Mouse (Mus musculus): ENCODE results near the gene Katnal1. TPM values are rescaled to one million over a fixed set of nuclear protein-coding genes. Genes with fewer than 3 reads are reported as not detected.

The Katnal1 gene
- polyA plus RNA-seq, 1 experiment = 8.2 TPM

GRCm38 (mm10) chr5:148965691-148966333 lies 36.7 kb upstream of the Katnal1 start:
- Histone ChIP-seq H3K79me2 (ENCODE audit: control insufficient read depth, insufficient read depth) (no peaks in the 10 kb centered on the region), H3K27me3 (ENCODE audit: control insufficient read depth, insufficient read depth, insufficient read length) (no peaks in the 10 kb centered on the region), H3K79me3 (ENCODE audit: low read depth) (no peaks in the 10 kb centered on the region), H3K4me3 (ENCODE audit: insufficient read depth, poor library complexity, severe bottlenecking) (no peak overlapping the region), H3ac (ENCODE audit: control insufficient read depth, insufficient read length, low read depth) (no peak overlapping the region), H3K36me3 (ENCODE audit: control insufficient read depth, insufficient read depth) (no peaks in the 10 kb centered on the region)
- no peak for TF ChIP-seq USF1 (IDR thresholded peaks at IDR 0.05; ENCODE audit: low read depth)
- peak; percentile 75 for TF ChIP-seq MAX (IDR thresholded peaks at IDR 0.05)
- TF ChIP-seq MYOD1 (IDR thresholded peaks at IDR 0.05; ENCODE audit: control insufficient read depth, insufficient read length, low read depth) = peak; percentile 64
- TF ChIP-seq FOSL1 (IDR thresholded peaks at IDR 0.05; ENCODE audit: insufficient read depth, low read length, poor library complexity, severe bottlenecking) = peak; percentile 42
- TF ChIP-seq CEBPB (IDR thresholded peaks at IDR 0.05; ENCODE audit: low read depth) = no peak
- no peak for TF ChIP-seq CTCF (IDR thresholded peaks at IDR 0.05; ENCODE audit: control insufficient read depth, insufficient read depth, insufficient read length)
- no peak for TF ChIP-seq MYOG (IDR thresholded peaks at IDR 0.05; ENCODE audit: control insufficient read depth, extremely low read depth, insufficient read length)

- no peaks in the 10 kb centered on the region for H3K79me3 ChIP-seq (ENCODE audit: low read depth)
- H3ac ChIP-seq (ENCODE audit: control insufficient read depth, insufficient read length, low read depth) = peak overlapping the region; percentile 27
- H3K36me3 ChIP-seq (ENCODE audit: control insufficient read depth, insufficient read depth) = no peaks in the 10 kb centered on the region
- H3K27me3 ChIP-seq (ENCODE audit: control insufficient read depth, insufficient read depth, insufficient read length) = no peaks in the 10 kb centered on the region
- no peaks in the 10 kb centered on the region for H3K79me2 ChIP-seq (ENCODE audit: control insufficient read depth, insufficient read depth)
- no peak for TF ChIP-seq MAX (IDR thresholded peaks at IDR 0.05)
- no peak for TF ChIP-seq MYOD1 (IDR thresholded peaks at IDR 0.05; ENCODE audit: control insufficient read depth, insufficient read length, low read depth)
- no peak for TF ChIP-seq FOSL1 (IDR thresholded peaks at IDR 0.05; ENCODE audit: insufficient read depth, low read length, poor library complexity, severe bottlenecking)
- no peak for TF ChIP-seq CEBPB (IDR thresholded peaks at IDR 0.05; ENCODE audit: low read depth)
- no peak for TF ChIP-seq USF1 (IDR thresholded peaks at IDR 0.05; ENCODE audit: low read depth)
- TF ChIP-seq MYOG (IDR thresholded peaks at IDR 0.05; ENCODE audit: control insufficient read depth, extremely low read depth, insufficient read length) = no peak
- TF ChIP-seq CTCF (IDR thresholded peaks at IDR 0.05; ENCODE audit: control insufficient read depth, insufficient read depth, insufficient read length) = no peak
- H3K4me3 ChIP-seq (ENCODE audit: insufficient read depth, poor library complexity, severe bottlenecking) = no peak overlapping the region
These were observed 36.0 kb upstream of the Katnal1 start for GRCm38 (mm10) chr5:148965089-148965591.

GRCm38 (mm10) chr5:148964251-148964650 lies 35.1 kb upstream of the Katnal1 start:
- H3K4me3 ChIP-seq (ENCODE audit: insufficient read depth, poor library complexity, severe bottlenecking) = no peak overlapping the region
- H3K79me3 ChIP-seq (ENCODE audit: low read depth) = no peaks in the 10 kb centered on the region
- no peaks in the 10 kb centered on the region for H3K36me3 ChIP-seq (ENCODE audit: control insufficient read depth, insufficient read depth)
- no peaks in the 10 kb centered on the region for H3K79me2 ChIP-seq (ENCODE audit: control insufficient read depth, insufficient read depth)
- TF ChIP-seq CEBPB (IDR thresholded peaks at IDR 0.05; ENCODE audit: low read depth) = no peak
- TF ChIP-seq FOSL1 (IDR thresholded peaks at IDR 0.05; ENCODE audit: insufficient read depth, low read length, poor library complexity, severe bottlenecking) = no peak
- no peak for TF ChIP-seq MYOG (IDR thresholded peaks at IDR 0.05; ENCODE audit: control insufficient read depth, extremely low read depth, insufficient read length)
- no peak for TF ChIP-seq MYOD1 (IDR thresholded peaks at IDR 0.05; ENCODE audit: control insufficient read depth, insufficient read length, low read depth)
- no peak for TF ChIP-seq CTCF (IDR thresholded peaks at IDR 0.05; ENCODE audit: control insufficient read depth, insufficient read depth, insufficient read length)
- TF ChIP-seq USF1 (IDR thresholded peaks at IDR 0.05; ENCODE audit: low read depth) = no peak
- TF ChIP-seq MAX (IDR thresholded peaks at IDR 0.05) = no peak
- H3K27me3 ChIP-seq (ENCODE audit: control insufficient read depth, insufficient read depth, insufficient read length) = no peaks in the 10 kb centered on the region
- no peak overlapping the region for H3ac ChIP-seq (ENCODE audit: control insufficient read depth, insufficient read length, low read depth)

- Histone ChIP-seq H3K27me3 (ENCODE audit: control insufficient read depth, insufficient read depth, insufficient read length) (no peaks in the 10 kb centered on the region), H3K79me2 (ENCODE audit: control insufficient read depth, insufficient read depth) (no peaks in the 10 kb centered on the region), H3K36me3 (ENCODE audit: control insufficient read depth, insufficient read depth) (no peaks in the 10 kb centered on the region), H3K4me3 (ENCODE audit: insufficient read depth, poor library complexity, severe bottlenecking) (no peak overlapping the region), H3K79me3 (ENCODE audit: low read depth) (no peaks in the 10 kb centered on the region), H3ac (ENCODE audit: control insufficient read depth, insufficient read length, low read depth) (no peak overlapping the region)
- TF ChIP-seq USF1 (IDR thresholded peaks at IDR 0.05; ENCODE audit: low read depth) = no peak
These were observed 31.1 kb upstream of the Katnal1 start for GRCm38 (mm10) chr5:148960211-148960610.

DNA sequence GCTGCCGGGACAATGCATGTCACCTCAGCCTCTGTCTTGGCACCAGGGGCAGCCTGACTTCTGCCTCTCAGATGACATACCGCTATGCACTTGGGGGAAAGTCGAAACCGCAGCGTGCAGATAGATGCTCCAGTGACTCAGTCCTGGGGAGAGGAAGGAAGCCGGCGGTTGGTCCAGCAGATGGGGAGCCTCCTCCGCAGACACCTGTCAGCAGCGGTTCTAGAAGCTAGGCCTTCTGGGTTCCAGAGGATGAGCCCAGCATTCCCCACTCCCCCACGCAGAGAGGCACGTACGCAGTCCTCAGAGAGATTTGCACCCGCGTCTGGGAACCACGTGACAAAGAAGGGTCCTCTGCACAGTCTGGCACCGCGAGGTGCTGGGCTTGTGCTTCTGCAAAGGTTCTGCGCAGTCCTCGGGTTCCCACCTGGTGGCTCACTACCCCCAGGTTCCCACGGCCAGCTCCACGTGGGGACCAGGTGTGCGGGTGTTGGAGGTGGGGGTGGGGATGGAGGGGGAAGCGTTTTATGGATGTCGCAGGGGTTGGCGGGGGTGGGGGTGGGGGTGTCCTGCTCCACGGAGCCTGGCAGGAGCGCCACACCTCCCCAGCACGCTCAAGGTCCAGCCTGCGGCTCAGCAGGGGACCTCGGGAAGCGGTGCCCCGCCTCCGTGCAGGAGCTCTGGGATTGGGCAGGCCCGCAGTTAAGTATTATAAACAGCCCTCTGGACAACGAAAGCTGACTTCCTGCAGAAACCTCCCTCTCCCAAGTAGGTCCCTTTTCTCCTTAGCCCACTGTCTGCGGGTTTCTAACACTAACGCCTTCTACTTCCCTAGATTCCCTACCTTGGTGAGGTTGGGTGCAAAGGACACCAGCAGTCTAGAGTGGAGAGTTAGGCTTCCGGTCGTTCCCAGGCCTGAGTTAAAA lies 30.2 kb upstream of the Katnal1 start:
- Histone ChIP-seq H3K4me3 (ENCODE audit: insufficient read depth, poor library complexity, severe bottlenecking) (no peak overlapping the region), H3K27me3 (ENCODE audit: control insufficient read depth, insufficient read depth, insufficient read length) (no peaks in the 10 kb centered on the region), H3K79me3 (ENCODE audit: low read depth) (no peaks in the 10 kb centered on the region), H3K79me2 (ENCODE audit: control insufficient read depth, insufficient read depth) (no peaks in the 10 kb centered on the region), H3ac (ENCODE audit: control insufficient read depth, insufficient read length, low read depth) (no peak overlapping the region), H3K36me3 (ENCODE audit: control insufficient read depth, insufficient read depth) (no peaks in the 10 kb centered on the region)
- TF ChIP-seq FOSL1 (IDR thresholded peaks at IDR 0.05; ENCODE audit: insufficient read depth, low read length, poor library complexity, severe bottlenecking) (peak; percentile 20), MYOG (IDR thresholded peaks at IDR 0.05; ENCODE audit: control insufficient read depth, extremely low read depth, insufficient read length) (no peak), MYOD1 (IDR thresholded peaks at IDR 0.05; ENCODE audit: control insufficient read depth, insufficient read length, low read depth) (peak; percentile 89), CTCF (IDR thresholded peaks at IDR 0.05; ENCODE audit: control insufficient read depth, insufficient read depth, insufficient read length) (no peak), CEBPB (IDR thresholded peaks at IDR 0.05; ENCODE audit: low read depth) (no peak), USF1 (IDR thresholded peaks at IDR 0.05; ENCODE audit: low read depth) (peak; percentile 62), MAX (IDR thresholded peaks at IDR 0.05) (peak; percentile 77)
